Mouse (Mus musculus): ENCODE measurements at regions not wholly inside any gene's neighbourhood (a gene's known extent, or its start where the extent isn't known, plus 50 kb on each side); places are given as distances from the start of the nearest gene placed in this dataset.
A peak's percentile ranks its signal among the peaks of the same experiment; 100 is the strongest.

GRCm38 (mm10) chr3:21962921-21963732 lies 113.3 kb upstream of the Tbl1xr1 start:
- Histone ChIP-seq H3K4me3 (ENCODE audit: low read depth, low read length) (no peak overlapping the region), H3K4me2 (no peak overlapping the region), H3K27me3 (ENCODE audit: control insufficient read depth, insufficient read depth, low read length) (no peaks in the 10 kb centered on the region), H3K4me1 (ENCODE audit: control insufficient read depth, insufficient read depth, low read length) (peaks cover 9% of the 10 kb centered on the region), H3K9ac (ENCODE audit: low read length) (no peak overlapping the region), H3K36me3 (ENCODE audit: control insufficient read depth, insufficient read depth, low read length) (no peaks in the 10 kb centered on the region), H3K27ac (ENCODE audit: low read depth, low read length) (no peak overlapping the region), H3K9me3 (ENCODE audit: control insufficient read depth, low read length) (no peaks in the 10 kb centered on the region)
- ATAC-seq (ENCODE audit: low FRiP score) (no peak), DNase-seq (ENCODE audit: low spot score, missing footprints) (no peak)
- 37% methylated on average over 7 of the region's 7 CpGs for WGBS

DNA sequence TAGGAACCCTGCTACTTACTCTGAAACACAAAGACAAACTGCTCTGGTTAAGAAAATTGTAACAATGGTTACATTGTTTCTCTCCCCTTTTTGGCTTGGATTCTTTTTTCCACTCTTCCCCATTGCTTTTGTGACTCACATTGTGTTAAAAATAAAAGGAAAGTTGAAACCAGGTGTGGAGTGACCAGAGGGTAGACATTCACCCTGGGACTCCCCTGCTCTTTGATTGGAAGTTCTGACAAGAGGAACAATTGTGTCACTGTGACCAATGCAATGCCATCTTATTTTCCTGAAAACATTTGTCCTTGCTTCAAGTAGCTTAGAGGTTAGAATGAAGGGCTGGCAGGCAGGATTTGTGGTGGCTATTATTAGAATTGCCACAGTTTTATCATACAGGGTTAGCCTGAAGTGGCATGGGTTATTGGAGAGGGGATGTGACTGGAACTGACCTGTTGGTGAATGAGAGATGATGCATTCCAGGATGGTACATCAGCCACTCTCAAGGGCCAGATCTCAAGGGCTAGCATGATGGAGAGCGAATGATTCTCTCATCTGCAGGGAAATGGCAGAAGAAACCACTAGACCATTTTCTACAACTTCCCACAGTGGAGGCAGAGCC lies 112.6 kb upstream of the Tbl1xr1 start:
- Histone ChIP-seq H3K27ac (ENCODE audit: low read depth, low read length) (no peak overlapping the region), H3K4me3 (ENCODE audit: low read depth, low read length) (no peak overlapping the region), H3K9ac (ENCODE audit: low read length) (no peak overlapping the region), H3K9me3 (ENCODE audit: control insufficient read depth, low read length) (no peaks in the 10 kb centered on the region), H3K4me2 (no peak overlapping the region), H3K27me3 (ENCODE audit: control insufficient read depth, insufficient read depth, low read length) (no peaks in the 10 kb centered on the region), H3K4me1 (ENCODE audit: control insufficient read depth, insufficient read depth, low read length) (peaks cover 9% of the 10 kb centered on the region), H3K36me3 (ENCODE audit: control insufficient read depth, insufficient read depth, low read length) (no peaks in the 10 kb centered on the region)
- DNase-seq (ENCODE audit: low spot score, missing footprints) (no peak), ATAC-seq (ENCODE audit: low FRiP score) (no peak)
- 94% methylated on average over 1 of the region's 1 CpGs for WGBS

DNA sequence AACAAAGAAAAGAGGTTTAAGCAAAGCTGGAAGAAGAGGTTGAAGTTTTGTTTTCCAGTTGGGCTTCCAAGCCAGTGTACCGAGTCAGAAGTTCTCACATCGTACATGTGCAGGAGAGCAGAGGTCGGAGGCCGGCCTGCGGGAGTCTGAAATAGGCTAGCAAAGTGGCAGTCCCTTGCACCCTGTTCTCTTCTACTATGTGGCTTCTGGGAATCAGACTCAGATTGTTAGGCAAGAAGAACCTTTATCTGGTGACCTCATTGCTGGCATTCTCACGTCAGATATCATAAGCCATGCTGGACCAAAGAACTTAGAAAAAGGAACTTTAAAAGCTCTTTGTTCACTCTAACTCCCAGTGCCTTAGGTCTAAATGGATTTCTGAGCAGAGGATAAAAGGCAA lies 112.0 kb upstream of the Tbl1xr1 start:
- peaks cover 9% of the 10 kb centered on the region for H3K4me1 ChIP-seq (ENCODE audit: control insufficient read depth, insufficient read depth, low read length)
- WGBS = 78% methylated on average over 6 of the region's 6 CpGs
- DNase-seq (ENCODE audit: low spot score, missing footprints) = peak; percentile 19
- H3K27me3 ChIP-seq (ENCODE audit: control insufficient read depth, insufficient read depth, low read length) = no peaks in the 10 kb centered on the region
- H3K9me3 ChIP-seq (ENCODE audit: control insufficient read depth, low read length) = no peaks in the 10 kb centered on the region
- H3K9ac ChIP-seq (ENCODE audit: low read length) = no peak overlapping the region
- ATAC-seq (ENCODE audit: low FRiP score) = no peak
- H3K4me2 ChIP-seq = no peak overlapping the region
- no peak overlapping the region for H3K4me3 ChIP-seq (ENCODE audit: low read depth, low read length)
- no peaks in the 10 kb centered on the region for H3K36me3 ChIP-seq (ENCODE audit: control insufficient read depth, insufficient read depth, low read length)
- H3K27ac ChIP-seq (ENCODE audit: low read depth, low read length) = no peak overlapping the region

DNA sequence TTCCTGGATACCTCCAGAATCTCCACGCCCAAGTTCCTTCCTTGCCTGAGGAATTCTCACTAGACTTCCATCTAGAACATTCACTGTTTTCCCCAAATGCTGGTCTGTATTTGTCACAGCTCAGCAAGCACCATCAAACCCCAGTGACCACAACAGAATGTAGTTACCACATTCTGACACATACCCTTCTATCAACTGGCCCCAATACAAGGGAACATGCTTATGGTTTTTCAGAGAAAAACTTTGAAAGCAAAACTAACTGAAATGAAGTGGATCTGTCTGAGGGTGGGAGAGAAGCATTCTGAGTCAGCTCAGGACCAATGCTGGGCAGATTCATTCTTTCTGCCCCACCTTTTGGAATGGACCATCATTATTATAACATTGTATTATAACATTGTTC lies 110.9 kb upstream of the Tbl1xr1 start:
- peaks cover 9% of the 10 kb centered on the region for H3K4me1 ChIP-seq (ENCODE audit: control insufficient read depth, insufficient read depth, low read length)
- H3K9me3 ChIP-seq (ENCODE audit: control insufficient read depth, low read length) = no peaks in the 10 kb centered on the region
- no peak overlapping the region for H3K27ac ChIP-seq (ENCODE audit: low read depth, low read length)
- WGBS = 91% methylated on average over 1 of the region's 1 CpGs
- H3K9ac ChIP-seq (ENCODE audit: low read length) = no peak overlapping the region
- H3K4me2 ChIP-seq = no peak overlapping the region
- DNase-seq (ENCODE audit: low spot score, missing footprints) = no peak
- no peaks in the 10 kb centered on the region for H3K27me3 ChIP-seq (ENCODE audit: control insufficient read depth, insufficient read depth, low read length)
- H3K36me3 ChIP-seq (ENCODE audit: control insufficient read depth, insufficient read depth, low read length) = no peaks in the 10 kb centered on the region
- ATAC-seq (ENCODE audit: low FRiP score) = no peak
- H3K4me3 ChIP-seq (ENCODE audit: low read depth, low read length) = no peak overlapping the region

GRCm38 (mm10) chr3:21971731-21972130 lies 104.7 kb upstream of the Tbl1xr1 start:
- ATAC-seq (ENCODE audit: low FRiP score) (no peak), DNase-seq (ENCODE audit: low spot score, missing footprints) (no peak)
- Histone ChIP-seq H3K4me2 (no peak overlapping the region), H3K36me3 (ENCODE audit: control insufficient read depth, insufficient read depth, low read length) (no peaks in the 10 kb centered on the region), H3K27ac (ENCODE audit: low read depth, low read length) (no peak overlapping the region), H3K9ac (ENCODE audit: low read length) (no peak overlapping the region), H3K27me3 (ENCODE audit: control insufficient read depth, insufficient read depth, low read length) (no peaks in the 10 kb centered on the region), H3K4me3 (ENCODE audit: low read depth, low read length) (no peak overlapping the region), H3K9me3 (ENCODE audit: control insufficient read depth, low read length) (no peaks in the 10 kb centered on the region), H3K4me1 (ENCODE audit: control insufficient read depth, insufficient read depth, low read length) (no peaks in the 10 kb centered on the region)
- WGBS = 69% methylated on average over 1 of the region's 1 CpGs

DNA sequence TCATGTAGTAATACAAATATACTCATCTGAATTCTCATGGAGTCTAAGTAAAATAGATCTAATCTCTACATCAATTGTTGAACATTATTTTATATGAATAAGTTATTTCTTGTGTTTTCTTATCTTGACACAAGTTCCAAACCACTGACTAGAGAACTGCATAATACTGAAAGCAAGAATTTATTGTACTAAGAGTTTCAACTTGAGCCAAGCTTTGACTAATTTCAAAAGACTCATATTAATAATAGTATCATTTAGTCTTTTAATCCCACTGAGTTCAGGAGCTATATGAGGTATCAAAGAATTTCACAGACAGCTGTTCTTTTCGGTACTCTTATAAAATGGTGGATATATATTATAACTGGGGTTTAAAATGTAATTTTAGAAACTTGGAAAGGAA lies 103.3 kb upstream of the Tbl1xr1 start:
- Histone ChIP-seq H3K27me3 (ENCODE audit: control insufficient read depth, insufficient read depth, low read length) (no peaks in the 10 kb centered on the region), H3K4me3 (ENCODE audit: low read depth, low read length) (no peak overlapping the region), H3K4me1 (ENCODE audit: control insufficient read depth, insufficient read depth, low read length) (no peaks in the 10 kb centered on the region), H3K36me3 (ENCODE audit: control insufficient read depth, insufficient read depth, low read length) (no peaks in the 10 kb centered on the region), H3K4me2 (no peak overlapping the region), H3K9me3 (ENCODE audit: control insufficient read depth, low read length) (no peaks in the 10 kb centered on the region), H3K27ac (ENCODE audit: low read depth, low read length) (no peak overlapping the region), H3K9ac (ENCODE audit: low read length) (no peak overlapping the region)
- no peak for DNase-seq (ENCODE audit: low spot score, missing footprints)
- 94% methylated on average over 1 of the region's 1 CpGs for WGBS
- no peak for ATAC-seq (ENCODE audit: low FRiP score)

- Histone ChIP-seq H3K27me3 (ENCODE audit: control insufficient read depth, insufficient read depth, low read length) (no peaks in the 10 kb centered on the region), H3K9me3 (ENCODE audit: control insufficient read depth, low read length) (no peaks in the 10 kb centered on the region), H3K27ac (ENCODE audit: low read depth, low read length) (no peak overlapping the region), H3K4me3 (ENCODE audit: low read depth, low read length) (no peak overlapping the region), H3K9ac (ENCODE audit: low read length) (no peak overlapping the region), H3K4me2 (no peak overlapping the region), H3K4me1 (ENCODE audit: control insufficient read depth, insufficient read depth, low read length) (no peaks in the 10 kb centered on the region), H3K36me3 (ENCODE audit: control insufficient read depth, insufficient read depth, low read length) (no peaks in the 10 kb centered on the region)
- no peak for ATAC-seq (ENCODE audit: low FRiP score)
- 88% methylated on average over 7 of the region's 7 CpGs for WGBS
- no peak for DNase-seq (ENCODE audit: low spot score, missing footprints)
These were observed 102.8 kb upstream of the Tbl1xr1 start for GRCm38 (mm10) chr3:21973681-21974080.

DNA sequence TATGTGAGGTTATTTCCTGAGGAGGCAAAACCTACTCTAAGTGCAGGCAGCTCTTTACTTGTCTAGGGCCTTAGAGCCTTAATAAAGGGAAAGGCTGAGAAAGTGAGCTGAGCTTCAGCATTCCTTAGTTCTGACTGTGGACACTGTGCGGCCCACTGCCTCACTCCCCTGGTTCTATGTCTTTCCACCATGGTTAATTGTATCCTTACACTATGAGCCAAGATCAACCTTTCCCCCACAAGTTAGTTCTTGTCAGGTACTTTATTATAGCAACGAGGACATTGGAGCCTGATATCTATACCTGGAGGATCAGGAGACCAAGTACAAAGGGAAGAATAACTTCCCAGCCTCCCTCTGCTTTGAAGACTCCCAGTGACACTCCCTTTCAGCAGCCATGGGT lies 101.7 kb upstream of the Tbl1xr1 start:
- Histone ChIP-seq H3K9ac (ENCODE audit: low read length) (no peak overlapping the region), H3K36me3 (ENCODE audit: control insufficient read depth, insufficient read depth, low read length) (no peaks in the 10 kb centered on the region), H3K27ac (ENCODE audit: low read depth, low read length) (no peak overlapping the region), H3K27me3 (ENCODE audit: control insufficient read depth, insufficient read depth, low read length) (no peaks in the 10 kb centered on the region), H3K4me2 (no peak overlapping the region), H3K4me1 (ENCODE audit: control insufficient read depth, insufficient read depth, low read length) (no peaks in the 10 kb centered on the region), H3K9me3 (ENCODE audit: control insufficient read depth, low read length) (no peaks in the 10 kb centered on the region), H3K4me3 (ENCODE audit: low read depth, low read length) (no peak overlapping the region)
- WGBS = 74% methylated on average over 2 of the region's 2 CpGs
- DNase-seq (ENCODE audit: low spot score, missing footprints) (no peak), ATAC-seq (ENCODE audit: low FRiP score) (no peak)

- ATAC-seq (ENCODE audit: low FRiP score) = no peak
- H3K4me3 ChIP-seq (ENCODE audit: low read depth, low read length) = no peak overlapping the region
- H3K27ac ChIP-seq (ENCODE audit: low read depth, low read length) = no peak overlapping the region
- no peaks in the 10 kb centered on the region for H3K36me3 ChIP-seq (ENCODE audit: control insufficient read depth, insufficient read depth, low read length)
- DNase-seq (ENCODE audit: low spot score, missing footprints) = no peak
- no peaks in the 10 kb centered on the region for H3K27me3 ChIP-seq (ENCODE audit: control insufficient read depth, insufficient read depth, low read length)
- 66% methylated on average over 1 of the region's 1 CpGs for WGBS
- no peak overlapping the region for H3K4me2 ChIP-seq
- no peaks in the 10 kb centered on the region for H3K4me1 ChIP-seq (ENCODE audit: control insufficient read depth, insufficient read depth, low read length)
- no peaks in the 10 kb centered on the region for H3K9me3 ChIP-seq (ENCODE audit: control insufficient read depth, low read length)
- H3K9ac ChIP-seq (ENCODE audit: low read length) = no peak overlapping the region
These were observed 98.7 kb upstream of the Tbl1xr1 start for GRCm38 (mm10) chr3:21977775-21978174.
